Mouse (Mus musculus) small intestine, adult 2 months (tissue): ENCODE data around the gene Shmt2. TPM values are rescaled to one million over a fixed set of nuclear protein-coding genes. Genes with fewer than 3 reads are reported as not detected.
A peak's percentile ranks its signal among the peaks of the same experiment; 100 is the strongest.

ENCODE experiments used
- H3K27ac ChIP-seq: fragments of 200-500 bp; 2 replicates; pipeline ENCODE4 v1.5.1; 2012; ENCODE audit warnings: low read depth, low read length, control low read depth, inconsistent platforms; ENCODE audit not compliant: insufficient read depth
- H3K27me3 ChIP-seq: fragments of 200-500 bp; 2 replicates; pipeline ENCODE4 v1.6.1; 2012; ENCODE audit warnings: mild to moderate bottlenecking, moderate library complexity, low read length, inconsistent platforms; ENCODE audit not compliant: control insufficient read depth, insufficient read depth
- H3K36me3 ChIP-seq: fragments of 200-500 bp; 2 replicates; pipeline ENCODE4 v1.6.1; 2012; ENCODE audit warnings: mild to moderate bottlenecking, low read length, control low read depth, inconsistent platforms; ENCODE audit not compliant: control insufficient read depth, insufficient read depth
- H3K4me1 ChIP-seq: fragments of 200-500 bp; 2 replicates; pipeline ENCODE4 v1.6.1; 2012; ENCODE audit warnings: low read length, inconsistent platforms, mixed read lengths; ENCODE audit not compliant: control insufficient read depth, insufficient read depth, insufficient read length
- H3K4me3 ChIP-seq: fragments of 200-500 bp; 2 replicates; pipeline ENCODE4 v1.5.1; 2012; ENCODE audit warnings: low read depth, mild to moderate bottlenecking, control low read depth, inconsistent platforms, low read length, moderate library complexity
- CTCF ChIP-seq: fragments of 200-500 bp; IDR thresholded peaks from 2 replicates; pipeline ENCODE4 v1.5.1; 2012; ENCODE audit warnings: low read depth, mild to moderate bottlenecking, control low read depth, inconsistent platforms, low read length, moderate library complexity, mixed read lengths; ENCODE audit not compliant: insufficient replicate concordance, insufficient read length; ENCODE audit errors: extremely low read depth
- POLR2A ChIP-seq: fragments of 200-500 bp; IDR thresholded peaks from 2 replicates; pipeline ENCODE4 v1.6.1; 2012; ENCODE audit warnings: low read depth, mild to moderate bottlenecking, control low read depth, inconsistent platforms, low read length, moderate library complexity
- WGBS: fragments of 180-500 bp; shearing (Covaris S2); methylation state at CpG from one replicate; pipeline ENCODE4 v1.1.7; 2018; 5-methylcytosine and 5-hydroxymethylcytosine counted together
- polyA plus RNA-seq: library from polyadenylated mRNA; depleted of rRNA; stranded (reverse); fragments of >200 nt; gene quantifications from 2 replicates; pipeline ENCODE4 v1.2.3, GENCODE M21; 2012

Gene Shmt2
- polyA plus RNA-seq, 1 experiment = 49.6 TPM

GRCm38 (mm10) chr10:127534036-127534928 lies 12.0 kb upstream of the Shmt2 start, which contains the start of gene Nxph4:
TSS of gene Nxph4 (minus strand) at chr10:127534559.
- Histone ChIP-seq H3K4me1 (peaks cover 12% of the 10 kb centered on the region), H3K27ac (no peak within 1 kb of the TSS), H3K4me3 (peak within 1 kb of the TSS; percentile 52), H3K27me3 (peaks cover 62% of the 10 kb centered on the region), H3K36me3 (peaks cover 5% of the 10 kb centered on the region; the same call in 1 of the 2 replicates)
- TF ChIP-seq CTCF (no peak), POLR2A (no peak)
- under 1% methylated on average over 68 of the region's 78 CpGs for WGBS

DNA sequence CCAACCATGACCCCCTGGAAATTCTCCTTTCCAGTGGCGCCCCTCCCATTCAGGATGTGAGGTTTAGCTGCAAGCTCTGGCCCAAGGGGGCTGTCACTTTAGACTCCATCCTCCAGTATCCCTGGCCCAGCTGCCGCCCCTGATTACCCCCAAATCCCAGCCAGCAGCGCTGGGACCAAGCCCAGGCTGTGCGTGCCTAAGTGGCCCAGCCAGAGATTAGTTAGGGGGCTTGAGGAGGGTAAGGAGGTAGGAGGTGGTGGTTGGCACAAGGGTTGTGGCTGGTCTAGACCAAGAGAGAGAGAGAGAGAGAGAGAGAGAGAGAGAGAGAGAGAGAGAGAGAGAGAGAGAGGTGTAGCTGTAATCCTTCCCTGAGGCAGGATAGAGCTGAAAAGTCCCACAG lies 9.3 kb upstream of the Shmt2 start:
- Histone ChIP-seq H3K4me1 (peaks cover 15% of the 10 kb centered on the region), H3K36me3 (no peaks in the 10 kb centered on the region), H3K27me3 (peaks cover 85% of the 10 kb centered on the region), H3K27ac (no peak overlapping the region), H3K4me3 (no peak overlapping the region)
- WGBS = 15% methylated on average over 4 of the region's 4 CpGs
- no peak for TF ChIP-seq CTCF
- TF ChIP-seq POLR2A = no peak

DNA sequence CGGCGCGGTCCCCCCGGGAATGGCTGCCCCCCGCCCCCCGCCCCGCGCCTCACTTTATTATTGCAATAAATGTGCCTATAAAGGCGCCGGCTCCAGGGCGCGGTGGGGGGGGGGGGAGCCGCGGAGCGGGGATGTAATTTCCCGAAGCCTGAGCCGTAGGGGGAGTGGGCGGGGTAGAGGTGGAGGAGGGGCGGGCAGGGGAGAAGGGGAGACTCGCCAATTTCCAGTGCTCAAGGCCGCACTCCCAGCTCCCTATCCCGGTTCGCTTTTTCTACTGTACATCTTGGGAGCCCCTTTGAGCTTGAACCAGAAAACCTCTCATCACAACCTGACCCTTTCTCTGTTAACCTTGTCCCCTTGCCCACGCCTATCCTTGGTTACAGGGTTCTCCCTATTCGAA lies 8.7 kb upstream of the Shmt2 start:
- Histone ChIP-seq H3K4me3 (no peak overlapping the region), H3K27ac (no peak overlapping the region), H3K36me3 (no peaks in the 10 kb centered on the region), H3K27me3 (peaks cover 90% of the 10 kb centered on the region), H3K4me1 (peaks cover 18% of the 10 kb centered on the region)
- 4% methylated on average over 23 of the region's 25 CpGs for WGBS
- TF ChIP-seq CTCF (no peak), POLR2A (no peak)

GRCm38 (mm10) chr10:127527481-127527880 lies 5.2 kb upstream of the Shmt2 start:
- peaks cover 81% of the 10 kb centered on the region for H3K27me3 ChIP-seq
- H3K27ac ChIP-seq = no peak overlapping the region
- peaks cover 6% of the 10 kb centered on the region; the same call in 1 of the 2 replicates for H3K4me1 ChIP-seq
- no peaks in the 10 kb centered on the region for H3K36me3 ChIP-seq
- WGBS = 15% methylated on average over 17 of the region's 17 CpGs
- TF ChIP-seq POLR2A (no peak), CTCF (no peak)
- no peak overlapping the region for H3K4me3 ChIP-seq

GRCm38 (mm10) chr10:127526681-127527080 lies 4.4 kb upstream of the Shmt2 start:
- WGBS = under 1% methylated on average over 26 of the region's 26 CpGs
- TF ChIP-seq CTCF (no peak; the same call in 1 of the 2 replicates), POLR2A (no peak)
- H3K36me3 ChIP-seq = no peaks in the 10 kb centered on the region
- peak overlapping the region; percentile 38 for H3K4me3 ChIP-seq
- H3K4me1 ChIP-seq = peaks cover 6% of the 10 kb centered on the region; the same call in 1 of the 2 replicates
- H3K27ac ChIP-seq = no peak overlapping the region
- peaks cover 74% of the 10 kb centered on the region for H3K27me3 ChIP-seq

DNA sequence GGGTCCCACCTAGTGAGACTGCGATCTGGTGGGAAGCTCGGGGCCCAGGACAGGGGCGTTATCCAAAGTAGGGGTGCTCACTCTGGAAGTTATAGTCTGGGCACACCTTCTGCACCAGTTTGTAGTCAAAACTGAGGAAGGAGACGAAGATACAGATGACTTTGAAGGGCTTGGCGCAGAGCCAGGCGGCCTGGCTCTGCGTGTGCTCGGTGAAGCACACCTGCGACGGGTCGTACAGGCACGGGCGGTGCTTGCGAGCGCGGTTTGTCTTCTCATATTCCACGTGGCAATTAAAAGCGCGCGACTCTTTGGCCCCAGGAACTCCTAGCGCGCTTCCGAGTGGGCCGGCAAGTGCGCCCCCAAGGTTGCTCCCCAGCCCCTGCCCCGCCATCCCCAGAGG lies 3.8 kb upstream of the Shmt2 start:
- no peak for TF ChIP-seq POLR2A
- no peak for TF ChIP-seq CTCF
- Histone ChIP-seq H3K27ac (no peak overlapping the region), H3K36me3 (no peaks in the 10 kb centered on the region), H3K4me3 (peak overlapping the region; percentile 38; the same call in 1 of the 2 replicates), H3K4me1 (peaks cover 6% of the 10 kb centered on the region), H3K27me3 (peaks cover 68% of the 10 kb centered on the region)
- 1% methylated on average over 26 of the region's 26 CpGs for whole genome bisulfite sequencing

GRCm38 (mm10) chr10:127524646-127525255 lies 2.5 kb upstream of the Shmt2 start:
- H3K27me3 ChIP-seq = peaks cover 55% of the 10 kb centered on the region

More at GRCm38 (mm10) chr10:127524646-127525255, 2.5 kb upstream of the Shmt2 start:
- no peak overlapping the region for H3K4me3 ChIP-seq
- no peaks in the 10 kb centered on the region; the same call in 1 of the 2 replicates for H3K36me3 ChIP-seq
- no peak overlapping the region for H3K27ac ChIP-seq
- peaks cover 6% of the 10 kb centered on the region for H3K4me1 ChIP-seq
- TF ChIP-seq POLR2A (no peak), CTCF (no peak)
- WGBS = 26% methylated on average over 23 of the region's 23 CpGs
